Mouse (Mus musculus) yolk sac, embryonic 10.5 days (tissue): ENCODE data around the gene Olfr679.
"Not testable (repeated sequence)": the region's sequence is repeated elsewhere in the genome, so short reads cannot be mapped to it uniquely, and the experiment has no call there.

Source experiments
- DNase-seq: peaks from one replicate; pipeline ENCODE4 v3.0.0-alpha.2; 2017; ENCODE audit warnings: low spot score

Olfr679 gene

GRCm38 (mm10) chr7:105080905-105081304, at the start of gene Olfr679:
Olfr679 (plus strand) TSS chr7:105081205.
- no peak for DNase-seq

GRCm38 (mm10) chr7:105032398-105032797, 48.6 kb upstream of the Olfr679 start, which contains the start of gene Olfr676:
Olfr676 (plus strand) TSS chr7:105032698.
- no peak for DNase-seq

- not testable (repeated sequence) for DNase-seq
Measured at GRCm38 (mm10) chr7:105033836-105034235, 47.2 kb upstream of the Olfr679 start.

- DNase-seq = no peak
Measured at GRCm38 (mm10) chr7:105058951-105059350, 22.1 kb upstream of the Olfr679 start.

GRCm38 (mm10) chr7:105064175-105064574, 16.8 kb upstream of the Olfr679 start, which contains the start of gene Olfr678:
Olfr678 (plus strand) TSS chr7:105064475.
- DNase-seq = no peak

GRCm38 (mm10) chr7:105092717-105093116, 11.7 kb downstream of the Olfr679 start, which contains the start of gene Olfr680-ps1:
Olfr680-ps1 (minus strand) TSS chr7:105092817.
- DNase-seq = not testable (repeated sequence)

GRCm38 (mm10) chr7:105116536-105116935, 35.5 kb downstream of the Olfr679 start, which contains the start of gene Olfr681:
Olfr681 (plus strand) TSS chr7:105116836.
- no peak for DNase-seq
